Mouse (Mus musculus) regulatory T cell (primary cell): Measurements from ENCODE around the gene Gm43738.

Experiments used
- in situ Hi-C: fragments of 300-600 bp; cut with MboI, MseI; formaldehyde crosslinking; loops from one replicate; pipeline ENCODE4 v1.15.1; 2025; ENCODE audit warnings: high pct_unique_total_duplicates

Gene Gm43738

DNA sequence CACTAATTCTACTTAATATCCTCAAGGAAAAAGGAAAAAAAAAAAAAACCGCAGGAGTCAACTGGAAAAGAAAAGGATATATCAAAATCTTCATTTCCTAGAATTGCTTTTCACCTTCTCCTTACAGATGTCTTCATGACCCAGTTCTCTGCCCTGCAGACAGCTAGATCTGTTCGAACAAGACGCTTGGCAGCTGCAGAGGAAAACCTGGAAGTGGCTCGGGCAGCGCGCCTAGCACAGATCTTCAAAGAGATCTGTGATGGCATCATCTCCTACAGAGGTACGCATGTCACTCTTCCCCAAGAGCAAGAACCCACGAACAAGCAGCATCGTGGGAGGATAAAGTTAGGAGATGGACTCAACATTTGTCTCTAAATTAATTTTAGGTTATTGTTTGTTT lies 42.5 kb downstream of the Gm43738 start:
- in situ Hi-C loops = loop anchor here (5.0 to 10.0 kb wide), 2 partner anchors 84 to 744 kb away; no protein-coding TSS in a partner anchor

GRCm38 (mm10) chr3:89043359-89043758 lies 57.5 kb downstream of the Gm43738 start:
- in situ Hi-C loops = no loop called here
